Mouse (Mus musculus): ENCODE results near the gene Clec4a3.
"Not testable (repeated sequence)": the region's sequence is repeated elsewhere in the genome, so short reads cannot be mapped to it uniquely, and the experiment has no call there.

Clec4a3 gene

GRCm38 (mm10) chr6:122952401-122952800 lies at the start of gene Clec4a3:
Gene Clec4a3, plus strand, starts transcription at chr6:122952515.
- H3K9me3 ChIP-seq (ENCODE audit: low read length) = peaks cover 65% of the 10 kb centered on the region
- H3K4me3 ChIP-seq (replicated peaks; ENCODE audit: low read length) = no peak within 1 kb of the TSS
- no peak for TF ChIP-seq POU5F1 (IDR thresholded peaks at IDR 0.05; ENCODE audit: borderline replicate concordance, low read length)
- TF ChIP-seq CTCF (conservative IDR thresholded peaks at IDR 0.05; ENCODE audit: low read length) = no peak
- TF ChIP-seq NANOG (IDR thresholded peaks at IDR 0.05; ENCODE audit: borderline replicate concordance, low read length) = no peak
- no peaks in the 10 kb centered on the region for H3K4me1 ChIP-seq (replicated peaks; ENCODE audit: low read depth, low read length)
- H3K27me3 ChIP-seq (ENCODE audit: insufficient read depth, low read length) = no peaks in the 10 kb centered on the region
- no peaks in the 10 kb centered on the region for H3K36me3 ChIP-seq (ENCODE audit: insufficient read depth, low read length)

- TF ChIP-seq CTCF (conservative IDR thresholded peaks at IDR 0.05; ENCODE audit: low read length) (no peak), NANOG (IDR thresholded peaks at IDR 0.05; ENCODE audit: borderline replicate concordance, low read length) (no peak), POU5F1 (IDR thresholded peaks at IDR 0.05; ENCODE audit: borderline replicate concordance, low read length) (no peak)
- H3K27me3 ChIP-seq (ENCODE audit: insufficient read depth, low read length) = no peaks in the 10 kb centered on the region
- peaks cover 13% of the 10 kb centered on the region for H3K9me3 ChIP-seq (ENCODE audit: low read length)
- no peaks in the 10 kb centered on the region for H3K36me3 ChIP-seq (ENCODE audit: insufficient read depth, low read length)
- no peak overlapping the region for H3K4me3 ChIP-seq (replicated peaks; ENCODE audit: low read length)
- no peaks in the 10 kb centered on the region for H3K4me1 ChIP-seq (replicated peaks; ENCODE audit: low read depth, low read length)
Measured at GRCm38 (mm10) chr6:122919922-122920321, 32.4 kb upstream of the Clec4a3 start.

- H3K9me3 ChIP-seq (ENCODE audit: low read length) = peaks cover 6% of the 10 kb centered on the region
- H3K36me3 ChIP-seq (ENCODE audit: insufficient read depth, low read length) = no peaks in the 10 kb centered on the region
- no peak within 1 kb of the TSS for H3K4me3 ChIP-seq (replicated peaks; ENCODE audit: low read length)
- TF ChIP-seq POU5F1 (IDR thresholded peaks at IDR 0.05; ENCODE audit: borderline replicate concordance, low read length) = no peak
- no peak for TF ChIP-seq CTCF (conservative IDR thresholded peaks at IDR 0.05; ENCODE audit: low read length)
- TF ChIP-seq NANOG (IDR thresholded peaks at IDR 0.05; ENCODE audit: borderline replicate concordance, low read length) = no peak
- no peaks in the 10 kb centered on the region for H3K27me3 ChIP-seq (ENCODE audit: insufficient read depth, low read length)
- no peaks in the 10 kb centered on the region for H3K4me1 ChIP-seq (replicated peaks; ENCODE audit: low read depth, low read length)
Measured at GRCm38 (mm10) chr6:122921451-122921850, 30.9 kb upstream of the Clec4a3 start, which contains the start of gene Clec4a1. Gene Clec4a1, plus strand, starts transcription at chr6:122921848.

- Histone ChIP-seq H3K4me1 (replicated peaks; ENCODE audit: low read depth, low read length) (peaks cover 6% of the 10 kb centered on the region), H3K27me3 (ENCODE audit: insufficient read depth, low read length) (no peaks in the 10 kb centered on the region), H3K4me3 (replicated peaks; ENCODE audit: low read length) (no peak overlapping the region), H3K9me3 (ENCODE audit: low read length) (no peaks in the 10 kb centered on the region), H3K36me3 (ENCODE audit: insufficient read depth, low read length) (no peaks in the 10 kb centered on the region)
- TF ChIP-seq NANOG (IDR thresholded peaks at IDR 0.05; ENCODE audit: borderline replicate concordance, low read length) = no peak
- no peak for TF ChIP-seq CTCF (conservative IDR thresholded peaks at IDR 0.05; ENCODE audit: low read length)
- no peak for TF ChIP-seq POU5F1 (IDR thresholded peaks at IDR 0.05; ENCODE audit: borderline replicate concordance, low read length)
Measured at GRCm38 (mm10) chr6:122934845-122935244, 17.5 kb upstream of the Clec4a3 start.

- no peak overlapping the region for H3K4me3 ChIP-seq (replicated peaks; ENCODE audit: low read length)
- H3K36me3 ChIP-seq (ENCODE audit: insufficient read depth, low read length) = no peaks in the 10 kb centered on the region
- H3K4me1 ChIP-seq (replicated peaks; ENCODE audit: low read depth, low read length) = peaks cover 6% of the 10 kb centered on the region
- TF ChIP-seq CTCF (conservative IDR thresholded peaks at IDR 0.05; ENCODE audit: low read length) (no peak), POU5F1 (IDR thresholded peaks at IDR 0.05; ENCODE audit: borderline replicate concordance, low read length) (no peak), NANOG (IDR thresholded peaks at IDR 0.05; ENCODE audit: borderline replicate concordance, low read length) (no peak)
- no peaks in the 10 kb centered on the region for H3K27me3 ChIP-seq (ENCODE audit: insufficient read depth, low read length)
- H3K9me3 ChIP-seq (ENCODE audit: low read length) = peaks cover 7% of the 10 kb centered on the region; the same call in 1 of the 2 replicates
Measured at GRCm38 (mm10) chr6:122939618-122940017, 12.7 kb upstream of the Clec4a3 start.

- Histone ChIP-seq H3K4me1 (replicated peaks; ENCODE audit: low read depth, low read length) (no peaks in the 10 kb centered on the region), H3K9me3 (ENCODE audit: low read length) (peaks cover 39% of the 10 kb centered on the region), H3K4me3 (replicated peaks; ENCODE audit: low read length) (no peak overlapping the region), H3K27me3 (ENCODE audit: insufficient read depth, low read length) (no peaks in the 10 kb centered on the region), H3K36me3 (ENCODE audit: insufficient read depth, low read length) (no peaks in the 10 kb centered on the region)
- TF ChIP-seq CTCF (conservative IDR thresholded peaks at IDR 0.05; ENCODE audit: low read length) = no peak
- TF ChIP-seq NANOG (IDR thresholded peaks at IDR 0.05; ENCODE audit: borderline replicate concordance, low read length) = no peak
- TF ChIP-seq POU5F1 (IDR thresholded peaks at IDR 0.05; ENCODE audit: borderline replicate concordance, low read length) = no peak
Measured at GRCm38 (mm10) chr6:122946760-122947159, 5.6 kb upstream of the Clec4a3 start.

- Histone ChIP-seq H3K4me1 (replicated peaks; ENCODE audit: low read depth, low read length) (no peaks in the 10 kb centered on the region), H3K9me3 (ENCODE audit: low read length) (peaks cover 41% of the 10 kb centered on the region), H3K4me3 (replicated peaks; ENCODE audit: low read length) (no peak overlapping the region), H3K27me3 (ENCODE audit: insufficient read depth, low read length) (no peaks in the 10 kb centered on the region), H3K36me3 (ENCODE audit: insufficient read depth, low read length) (no peaks in the 10 kb centered on the region)
- no peak for TF ChIP-seq NANOG (IDR thresholded peaks at IDR 0.05; ENCODE audit: borderline replicate concordance, low read length)
- TF ChIP-seq POU5F1 (IDR thresholded peaks at IDR 0.05; ENCODE audit: borderline replicate concordance, low read length) = no peak
- TF ChIP-seq CTCF (conservative IDR thresholded peaks at IDR 0.05; ENCODE audit: low read length) = no peak; the same call in 1 of the 2 replicates
Measured at GRCm38 (mm10) chr6:122964562-122964961, 12.2 kb downstream of the Clec4a3 start.

GRCm38 (mm10) chr6:122969048-122969447 lies 16.7 kb downstream of the Clec4a3 start:
- no peaks in the 10 kb centered on the region for H3K4me1 ChIP-seq (replicated peaks; ENCODE audit: low read depth, low read length)
- H3K27me3 ChIP-seq (ENCODE audit: insufficient read depth, low read length) = no peaks in the 10 kb centered on the region
- peaks cover 49% of the 10 kb centered on the region for H3K9me3 ChIP-seq (ENCODE audit: low read length)
- no peaks in the 10 kb centered on the region for H3K36me3 ChIP-seq (ENCODE audit: insufficient read depth, low read length)
- no peak for TF ChIP-seq POU5F1 (IDR thresholded peaks at IDR 0.05; ENCODE audit: borderline replicate concordance, low read length)
- no peak for TF ChIP-seq NANOG (IDR thresholded peaks at IDR 0.05; ENCODE audit: borderline replicate concordance, low read length)
- no peak overlapping the region for H3K4me3 ChIP-seq (replicated peaks; ENCODE audit: low read length)

GRCm38 (mm10) chr6:122989876-122990437 lies 37.6 kb downstream of the Clec4a3 start, which contains the start of gene Clec4a4:
Gene Clec4a4, plus strand, starts transcription at chr6:122990367.
- Histone ChIP-seq H3K9me3 (ENCODE audit: low read length) (peaks cover 24% of the 10 kb centered on the region), H3K36me3 (ENCODE audit: insufficient read depth, low read length) (no peaks in the 10 kb centered on the region), H3K4me3 (replicated peaks; ENCODE audit: low read length) (no peak within 1 kb of the TSS), H3K4me1 (replicated peaks; ENCODE audit: low read depth, low read length) (peaks cover 7% of the 10 kb centered on the region; the same call in 1 of the 2 replicates), H3K27me3 (ENCODE audit: insufficient read depth, low read length) (no peaks in the 10 kb centered on the region)
- TF ChIP-seq POU5F1 (IDR thresholded peaks at IDR 0.05; ENCODE audit: borderline replicate concordance, low read length) (no peak), NANOG (IDR thresholded peaks at IDR 0.05; ENCODE audit: borderline replicate concordance, low read length) (no peak), CTCF (conservative IDR thresholded peaks at IDR 0.05; ENCODE audit: low read length) (no peak)

GRCm38 (mm10) chr6:123004696-123005095 lies 52.4 kb downstream of the Clec4a3 start:
- not testable (repeated sequence) for H3K4me1 ChIP-seq (replicated peaks; ENCODE audit: low read depth, low read length); H3K36me3 ChIP-seq (ENCODE audit: insufficient read depth, low read length); H3K4me3 ChIP-seq (replicated peaks; ENCODE audit: low read length); H3K27me3 ChIP-seq (ENCODE audit: insufficient read depth, low read length)
- peaks cover 54% of the 10 kb centered on the region for H3K9me3 ChIP-seq (ENCODE audit: low read length)
